Mouse (Mus musculus): ENCODE results near the gene Tvp23a. TPM values are rescaled to one million over a fixed set of nuclear protein-coding genes. Genes with fewer than 3 reads are reported as not detected.

Tvp23a gene
- polyA plus RNA-seq, 1 experiment from 2014 or later, result 22.7 TPM

- Histone ChIP-seq H3K27me3 (ENCODE audit: low read depth, poor library complexity, severe bottlenecking) (no peaks in the 10 kb centered on the region), H3K4me3 (peak overlapping the region; percentile 55), H3K36me3 (0 out of 2 replicates have a peak, but pooled peaks cover 3% of the 10 kb centered on the region), H3K9me3 (replicated peaks) (no peaks in the 10 kb centered on the region), H3K4me1 (peaks cover 25% of the 10 kb centered on the region), H3K27ac (peak overlapping the region; percentile 88)
- WGBS, result 21% methylated on average over 13 of the region's 13 CpGs
- peak; percentile 45 for DNase-seq (ENCODE audit: low spot score)
Measured at GRCm38 (mm10) chr16:10446573-10447263, 444 bp downstream of the Tvp23a start.

GRCm38 (mm10) chr16:10443723-10444122, 3.4 kb downstream of the Tvp23a start:
- Histone ChIP-seq H3K9me3 (replicated peaks) (no peaks in the 10 kb centered on the region), H3K4me1 (peaks cover 25% of the 10 kb centered on the region), H3K36me3 (peaks cover 3% of the 10 kb centered on the region; the same call in 1 of the 2 replicates), H3K27ac (no peak overlapping the region), H3K27me3 (ENCODE audit: low read depth, poor library complexity, severe bottlenecking) (no peaks in the 10 kb centered on the region), H3K4me3 (no peak overlapping the region)
- DNase-seq (ENCODE audit: low spot score), result no peak

GRCm38 (mm10) chr16:10441761-10442160, 5.4 kb downstream of the Tvp23a start:
- Histone ChIP-seq H3K36me3 (peaks cover 11% of the 10 kb centered on the region), H3K27me3 (ENCODE audit: low read depth, poor library complexity, severe bottlenecking) (no peaks in the 10 kb centered on the region), H3K27ac (no peak overlapping the region), H3K9me3 (replicated peaks) (no peaks in the 10 kb centered on the region), H3K4me1 (peaks cover 12% of the 10 kb centered on the region), H3K4me3 (no peak overlapping the region)
- DNase-seq (ENCODE audit: low spot score), result no peak
- 92% methylated on average over 4 of the region's 4 CpGs for WGBS

GRCm38 (mm10) chr16:10441328-10441727, 5.8 kb downstream of the Tvp23a start:
- 88% methylated on average over 6 of the region's 6 CpGs for WGBS
- Histone ChIP-seq H3K4me1 (peaks cover 8% of the 10 kb centered on the region), H3K27me3 (ENCODE audit: low read depth, poor library complexity, severe bottlenecking) (no peaks in the 10 kb centered on the region), H3K27ac (no peak overlapping the region), H3K36me3 (peaks cover 11% of the 10 kb centered on the region), H3K4me3 (no peak overlapping the region), H3K9me3 (replicated peaks) (no peaks in the 10 kb centered on the region)
- DNase-seq (ENCODE audit: low spot score), result no peak

GRCm38 (mm10) chr16:10438055-10438454, 9.1 kb downstream of the Tvp23a start:
- no peak for DNase-seq (ENCODE audit: low spot score)
- peaks cover 9% of the 10 kb centered on the region for H3K36me3 ChIP-seq
- H3K4me1 ChIP-seq, result no peaks in the 10 kb centered on the region
- H3K27ac ChIP-seq, result no peak overlapping the region
- no peak overlapping the region for H3K4me3 ChIP-seq
- no peaks in the 10 kb centered on the region for H3K9me3 ChIP-seq (replicated peaks)
- 91% methylated on average over 5 of the region's 5 CpGs for WGBS
- H3K27me3 ChIP-seq (ENCODE audit: low read depth, poor library complexity, severe bottlenecking), result no peaks in the 10 kb centered on the region

DNA sequence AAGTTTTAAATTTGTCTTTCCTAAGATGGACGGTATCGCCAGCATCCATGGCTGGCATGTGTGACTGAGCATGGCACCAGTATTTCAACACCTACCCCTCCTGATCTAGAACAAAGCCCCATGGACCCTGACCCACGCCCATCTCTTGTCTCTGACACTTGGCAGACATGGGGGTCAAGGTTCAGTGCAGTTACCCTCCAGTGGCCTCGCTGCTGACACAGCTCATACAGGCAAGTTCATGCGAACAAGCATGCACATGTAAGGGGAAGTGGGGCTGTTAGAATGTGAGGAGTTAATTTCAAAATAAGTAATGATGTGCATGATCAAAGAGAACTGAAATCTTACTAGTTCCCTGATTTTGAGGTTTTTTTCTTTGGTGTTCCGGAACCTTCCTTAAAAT, 11.0 kb downstream of the Tvp23a start:
- H3K4me1 ChIP-seq, result no peaks in the 10 kb centered on the region
- 81% methylated on average over 6 of the region's 6 CpGs for WGBS
- H3K27ac ChIP-seq, result no peak overlapping the region
- H3K9me3 ChIP-seq (replicated peaks), result no peaks in the 10 kb centered on the region
- DNase-seq (ENCODE audit: low spot score), result no peak
- peaks cover 9% of the 10 kb centered on the region for H3K36me3 ChIP-seq
- no peaks in the 10 kb centered on the region for H3K27me3 ChIP-seq (ENCODE audit: low read depth, poor library complexity, severe bottlenecking)
- H3K4me3 ChIP-seq, result no peak overlapping the region

GRCm38 (mm10) chr16:10433344-10433743, 13.8 kb downstream of the Tvp23a start:
- Histone ChIP-seq H3K4me3 (no peak overlapping the region), H3K9me3 (replicated peaks) (no peaks in the 10 kb centered on the region), H3K4me1 (no peaks in the 10 kb centered on the region), H3K36me3 (peaks cover 5% of the 10 kb centered on the region), H3K27me3 (ENCODE audit: low read depth, poor library complexity, severe bottlenecking) (no peaks in the 10 kb centered on the region), H3K27ac (no peak overlapping the region)
- 91% methylated on average over 5 of the region's 5 CpGs for WGBS
- no peak for DNase-seq (ENCODE audit: low spot score)

DNA sequence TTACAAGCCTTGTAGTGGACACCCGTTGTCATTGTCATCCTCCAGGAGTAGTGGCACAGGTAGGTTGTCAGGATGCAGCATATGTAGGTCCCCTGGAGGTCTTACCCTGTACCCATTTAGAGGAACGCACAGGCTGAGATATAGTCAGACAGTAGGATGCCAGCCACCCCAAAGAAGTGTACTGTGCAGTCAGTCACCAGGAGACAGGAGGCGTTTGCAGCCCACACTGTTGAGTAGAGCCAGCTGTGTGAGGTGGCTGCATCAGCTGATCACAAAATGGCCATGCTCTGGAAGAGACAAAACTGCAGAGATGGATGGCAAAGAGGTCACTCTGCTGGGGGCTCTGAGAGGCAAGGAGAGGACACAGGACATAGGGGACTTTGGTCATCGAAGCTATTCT, 14.8 kb downstream of the Tvp23a start:
- Histone ChIP-seq H3K4me1 (no peaks in the 10 kb centered on the region), H3K27ac (no peak overlapping the region)
- 90% methylated on average over 4 of the region's 4 CpGs for WGBS

GRCm38 (mm10) chr16:10431911-10432310, 15.3 kb downstream of the Tvp23a start:
- H3K36me3 ChIP-seq, result peaks cover 7% of the 10 kb centered on the region
- no peak overlapping the region for H3K27ac ChIP-seq
- H3K9me3 ChIP-seq (replicated peaks), result no peaks in the 10 kb centered on the region
- no peak overlapping the region for H3K4me3 ChIP-seq
- no peaks in the 10 kb centered on the region for H3K27me3 ChIP-seq (ENCODE audit: low read depth, poor library complexity, severe bottlenecking)
- no peaks in the 10 kb centered on the region for H3K4me1 ChIP-seq
- 85% methylated on average over 1 of the region's 1 CpGs for WGBS
- DNase-seq (ENCODE audit: low spot score), result no peak

More for the DNA sequence above, 14.8 kb downstream of the Tvp23a start:
- Histone ChIP-seq H3K9me3 (replicated peaks) (no peaks in the 10 kb centered on the region), H3K27me3 (ENCODE audit: low read depth, poor library complexity, severe bottlenecking) (no peaks in the 10 kb centered on the region), H3K36me3 (peaks cover 2% of the 10 kb centered on the region), H3K4me3 (no peak overlapping the region)
- DNase-seq (ENCODE audit: low spot score), result no peak

DNA sequence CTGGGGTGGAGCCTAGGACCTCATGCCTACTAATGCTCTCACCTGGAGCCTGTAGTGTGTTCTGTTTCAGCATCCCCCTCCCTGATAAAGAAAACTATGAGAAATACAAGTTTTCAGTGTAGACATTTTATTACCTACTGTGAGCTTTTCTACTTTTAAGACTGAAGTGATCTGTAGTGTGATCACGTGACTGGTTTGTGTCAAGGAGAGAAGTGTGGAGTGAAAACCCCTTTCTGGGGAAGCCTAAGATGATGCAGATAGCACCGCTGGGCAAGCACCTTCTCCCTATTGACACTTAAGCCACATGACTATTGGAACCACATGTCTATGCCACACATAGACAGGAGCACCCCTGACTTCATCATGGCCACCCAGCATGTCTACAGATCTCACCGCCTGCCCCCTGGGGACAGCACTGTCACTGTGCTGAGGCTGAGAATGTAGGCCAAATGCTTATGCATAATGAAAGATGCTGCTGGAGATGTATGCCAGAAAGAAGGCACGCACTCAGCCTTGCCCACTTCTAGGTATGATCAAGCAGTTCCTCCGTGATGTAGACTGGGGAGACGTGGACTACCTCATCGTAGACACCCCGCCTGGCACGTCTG, 26.6 kb downstream of the Tvp23a start:
- no peak for DNase-seq (ENCODE audit: low spot score)
- Histone ChIP-seq H3K4me3 (no peak overlapping the region), H3K27ac (no peak overlapping the region), H3K4me1 (no peaks in the 10 kb centered on the region), H3K36me3 (peaks cover 100% of the 10 kb centered on the region), H3K27me3 (ENCODE audit: low read depth, poor library complexity, severe bottlenecking) (no peaks in the 10 kb centered on the region), H3K9me3 (replicated peaks) (no peaks in the 10 kb centered on the region)
- WGBS, result 96% methylated on average over 9 of the region's 9 CpGs

- no peaks in the 10 kb centered on the region for H3K9me3 ChIP-seq (replicated peaks)
- H3K27me3 ChIP-seq (ENCODE audit: low read depth, poor library complexity, severe bottlenecking), result no peaks in the 10 kb centered on the region
- H3K27ac ChIP-seq, result no peak overlapping the region
- no peak overlapping the region for H3K4me3 ChIP-seq
- DNase-seq (ENCODE audit: low spot score), result no peak
- WGBS, result 96% methylated on average over 9 of the region's 9 CpGs
- peaks cover 1% of the 10 kb centered on the region for H3K4me1 ChIP-seq
- H3K36me3 ChIP-seq, result peaks cover 97% of the 10 kb centered on the region
Measured at GRCm38 (mm10) chr16:10417723-10418259, 29.4 kb downstream of the Tvp23a start.

- H3K9me3 ChIP-seq (replicated peaks), result no peaks in the 10 kb centered on the region
- WGBS, result 97% methylated on average over 4 of the region's 4 CpGs
- H3K4me3 ChIP-seq, result no peak overlapping the region
- H3K36me3 ChIP-seq, result peaks cover 88% of the 10 kb centered on the region
- H3K27ac ChIP-seq, result no peak overlapping the region
- no peak for DNase-seq (ENCODE audit: low spot score)
- peaks cover 7% of the 10 kb centered on the region for H3K4me1 ChIP-seq
- no peaks in the 10 kb centered on the region for H3K27me3 ChIP-seq (ENCODE audit: low read depth, poor library complexity, severe bottlenecking)
Measured at GRCm38 (mm10) chr16:10416866-10417265, 30.3 kb downstream of the Tvp23a start.

- no peak overlapping the region for H3K4me3 ChIP-seq
- H3K27me3 ChIP-seq (ENCODE audit: low read depth, poor library complexity, severe bottlenecking), result no peaks in the 10 kb centered on the region
- H3K27ac ChIP-seq, result no peak overlapping the region
- peaks cover 13% of the 10 kb centered on the region for H3K4me1 ChIP-seq
- 83% methylated on average over 6 of the region's 6 CpGs for WGBS
- DNase-seq (ENCODE audit: low spot score), result no peak
- peaks cover 79% of the 10 kb centered on the region for H3K36me3 ChIP-seq
- no peaks in the 10 kb centered on the region for H3K9me3 ChIP-seq (replicated peaks)
Measured at GRCm38 (mm10) chr16:10415976-10416375, 31.2 kb downstream of the Tvp23a start.
